Mouse (Mus musculus): ENCODE measurements around the gene Alox5. TPM values are rescaled to one million over a fixed set of nuclear protein-coding genes. Genes with fewer than 3 reads are reported as not detected.

Alox5 gene
- not detected for polyA plus RNA-seq (2017; shearing (Covaris generic))

DNA sequence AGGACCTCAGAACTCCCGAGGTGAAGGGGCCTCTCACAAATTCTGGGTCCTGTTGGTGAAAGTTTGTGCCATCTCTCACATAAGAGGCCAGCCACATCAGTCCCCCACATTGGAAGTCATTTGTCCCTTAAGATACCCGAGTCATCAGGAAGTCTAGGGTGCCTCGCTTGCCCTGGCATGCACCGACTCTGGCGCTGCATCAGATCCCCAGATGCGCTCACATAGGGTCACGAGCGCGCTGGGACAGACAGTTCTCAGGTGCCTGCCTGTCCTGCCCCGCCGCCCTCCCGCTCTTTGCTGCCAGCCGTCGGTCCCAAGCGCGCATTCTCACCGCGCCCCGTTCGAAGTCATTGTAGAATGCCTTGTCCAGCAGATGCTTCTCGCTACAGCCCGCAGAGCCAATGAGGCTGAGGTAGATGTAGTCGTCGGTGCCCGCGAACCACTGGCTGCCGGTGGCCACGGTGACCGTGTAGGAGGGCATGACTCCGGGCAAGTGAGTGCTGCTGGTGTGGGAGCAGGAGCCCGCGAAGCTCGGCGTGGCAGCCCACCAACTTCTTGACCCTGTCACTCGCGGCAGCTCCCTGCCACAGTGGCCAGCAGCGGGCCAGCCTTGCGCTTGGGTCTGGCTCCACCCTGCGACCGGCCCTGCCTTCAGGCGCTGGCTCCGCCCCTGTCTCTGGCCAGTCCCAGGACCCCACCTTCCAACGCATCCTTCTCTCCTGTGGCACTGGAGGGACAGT is at the start of gene Alox5:
Alox5 (minus strand) TSS at position 635 of the 740 bp plus-strand sequence.

GRCm38 (mm10) chr6:116506302-116507003 is 45.5 kb upstream of the Alox5 start, which contains the start of gene Olfr212:
Olfr212 (plus strand) TSS chr6:116506516.

DNA sequence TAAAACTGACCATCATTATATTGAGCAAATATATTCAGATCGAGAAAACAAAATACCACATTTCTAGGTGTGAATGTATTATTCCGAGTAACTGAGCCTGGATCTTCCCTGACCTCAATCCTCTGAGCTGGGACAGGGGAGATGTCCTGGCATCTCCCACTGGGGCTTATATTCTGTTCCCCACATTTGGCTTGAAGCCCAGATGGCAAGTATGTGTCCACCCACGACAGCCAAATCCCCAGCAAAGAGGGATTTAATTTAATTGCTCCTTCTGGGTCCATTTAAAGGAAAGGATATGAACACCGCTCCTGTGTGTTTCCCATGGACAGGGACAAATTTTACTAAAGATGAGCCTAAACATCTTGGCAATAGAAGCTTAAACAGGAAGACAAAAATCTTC is 27.8 kb upstream of the Alox5 start, which contains the start of gene Olfr211:
Olfr211 (plus strand) TSS at position 301 of the 400 bp plus-strand sequence.

Other genes starting within 250 kb of the Alox5 start
- 0.82 TPM for gene Zfand4, start 197.0 kb downstream of the Alox5 start, polyA plus RNA-seq (2017; shearing (Covaris generic))
- not detected for gene March8, start 123.2 kb downstream of the Alox5 start, polyA plus RNA-seq (2017; shearing (Covaris generic))
- not detected for gene Olfr211, start 27.9 kb upstream of the Alox5 start, polyA plus RNA-seq (2017; shearing (Covaris generic))
- not detected for gene Olfr212, start 45.3 kb upstream of the Alox5 start, polyA plus RNA-seq (2017; shearing (Covaris generic))
- gene Olfr213, start 77.3 kb upstream of the Alox5 start, polyA plus RNA-seq (2017; shearing (Covaris generic)), result not detected
- gene Gm5580, start 90.0 kb upstream of the Alox5 start, polyA plus RNA-seq (2017; shearing (Covaris generic)), result not detected
- not detected for gene Olfr214, start 93.1 kb upstream of the Alox5 start, polyA plus RNA-seq (2017; shearing (Covaris generic))
- 0.11 TPM for gene Olfr215, start 123.0 kb upstream of the Alox5 start, polyA plus RNA-seq (2017; shearing (Covaris generic))
- gene Zfp422, start 167.8 kb upstream of the Alox5 start, polyA plus RNA-seq (2017; shearing (Covaris generic)), result 21.8 TPM
- gene Depp1, start 189.4 kb upstream of the Alox5 start, polyA plus RNA-seq (2017; shearing (Covaris generic)), result not detected
- gene Rassf4, start 212.8 kb upstream of the Alox5 start, polyA plus RNA-seq (2017; shearing (Covaris generic)), result not detected